Mouse (Mus musculus) midbrain, embryonic 15.5 days (tissue): ENCODE measurements around the gene Nr1i2. TPM values are rescaled to one million over a fixed set of nuclear protein-coding genes. Genes with fewer than 3 reads are reported as not detected.
A peak's percentile ranks its signal among the peaks of the same experiment; 100 is the strongest.

Experiments used
- ATAC-seq: fragments of 200-750 bp; cut with Nextera tagmentation; replicated peaks from 2 replicates; pipeline ENCODE4 v1.8.0; 2017; ENCODE audit warnings: moderate TSS enrichment
- H3K27ac ChIP-seq: fragments of 300-500 bp; sonication (generic); 2 replicates; pipeline ENCODE4 v1.5.1; 2015; ENCODE audit warnings: mild to moderate bottlenecking, inconsistent platforms
- H3K27me3 ChIP-seq: fragments of 300-500 bp; sonication (generic); replicated peaks from 2 replicates; pipeline ENCODE4 v1.6.1; 2015; ENCODE audit warnings: inconsistent platforms
- H3K36me3 ChIP-seq: fragments of 300-500 bp; sonication (generic); replicated peaks from 2 replicates; pipeline ENCODE4 v1.6.1; 2015; ENCODE audit warnings: inconsistent platforms
- H3K4me1 ChIP-seq: fragments of 300-500 bp; sonication (generic); 2 replicates; pipeline ENCODE4 v1.6.1; 2015; ENCODE audit warnings: inconsistent platforms
- H3K4me2 ChIP-seq: fragments of 300-500 bp; sonication (generic); 2 replicates; pipeline ENCODE4 v1.6.1; 2015; ENCODE audit warnings: inconsistent platforms, mild to moderate bottlenecking, moderate library complexity
- H3K4me3 ChIP-seq: fragments of 300-500 bp; sonication (generic); 2 replicates; pipeline ENCODE4 v1.5.1; 2015; ENCODE audit warnings: mild to moderate bottlenecking, inconsistent platforms
- H3K9ac ChIP-seq: fragments of 300-500 bp; sonication (generic); 2 replicates; pipeline ENCODE4 v1.6.1; 2015; ENCODE audit warnings: mild to moderate bottlenecking, inconsistent platforms
- H3K9me3 ChIP-seq: fragments of 300-500 bp; sonication (generic); 2 replicates; pipeline ENCODE4 v1.6.1; 2016; ENCODE audit warnings: inconsistent platforms
- WGBS: fragments of 180-500 bp; shearing (Covaris S2); methylation state at CpG from one replicate; pipeline ENCODE4 v1.1.7; 2015; ENCODE audit warnings: mixed read lengths; 5-methylcytosine and 5-hydroxymethylcytosine counted together
- polyA plus RNA-seq: library from polyadenylated mRNA; unstranded; fragments of >200 nt; fragmentation: Nextera tagmentation; extraction: Ambion mirVana; gene quantifications from 2 replicates; pipeline ENCODE4 v1.2.1, GENCODE M21; 2015

Gene Nr1i2
- polyA plus RNA-seq, 1 experiment from 2014 or later: 0.08 TPM

DNA sequence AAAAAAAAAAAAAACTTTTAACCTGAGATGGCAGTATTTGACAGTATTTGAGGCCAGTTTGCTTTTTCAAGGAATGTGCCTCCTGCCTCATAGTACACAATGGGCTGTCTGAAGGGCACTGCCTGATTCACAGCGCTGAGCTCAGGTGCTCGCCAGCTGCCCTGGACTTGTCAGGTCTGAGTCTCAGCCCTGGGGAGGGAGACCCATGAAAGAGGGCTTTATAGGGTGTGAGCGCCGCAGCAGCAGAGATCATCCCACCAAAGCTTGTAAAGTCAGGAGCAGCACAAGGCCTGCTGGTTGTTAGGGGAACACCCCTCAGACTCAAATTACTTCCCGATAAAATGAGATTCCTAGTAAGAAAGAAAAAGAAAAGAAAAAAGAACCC lies 12.6 kb upstream of the Nr1i2 start:
- Histone ChIP-seq H3K9ac (no peak overlapping the region), H3K4me1 (peaks cover 17% of the 10 kb centered on the region), H3K27me3 (no peaks in the 10 kb centered on the region), H3K36me3 (no peaks in the 10 kb centered on the region), H3K4me3 (no peak overlapping the region), H3K4me2 (peak overlapping the region; percentile 26; the same call in 1 of the 2 replicates), H3K9me3 (no peaks in the 10 kb centered on the region), H3K27ac (peak overlapping the region; percentile 47; the same call in 1 of the 2 replicates)
- 0 out of 2 replicates have a peak, but pooled peaks have one; percentile 38 for ATAC-seq
- WGBS: 29% methylated on average over 5 of the region's 5 CpGs

DNA sequence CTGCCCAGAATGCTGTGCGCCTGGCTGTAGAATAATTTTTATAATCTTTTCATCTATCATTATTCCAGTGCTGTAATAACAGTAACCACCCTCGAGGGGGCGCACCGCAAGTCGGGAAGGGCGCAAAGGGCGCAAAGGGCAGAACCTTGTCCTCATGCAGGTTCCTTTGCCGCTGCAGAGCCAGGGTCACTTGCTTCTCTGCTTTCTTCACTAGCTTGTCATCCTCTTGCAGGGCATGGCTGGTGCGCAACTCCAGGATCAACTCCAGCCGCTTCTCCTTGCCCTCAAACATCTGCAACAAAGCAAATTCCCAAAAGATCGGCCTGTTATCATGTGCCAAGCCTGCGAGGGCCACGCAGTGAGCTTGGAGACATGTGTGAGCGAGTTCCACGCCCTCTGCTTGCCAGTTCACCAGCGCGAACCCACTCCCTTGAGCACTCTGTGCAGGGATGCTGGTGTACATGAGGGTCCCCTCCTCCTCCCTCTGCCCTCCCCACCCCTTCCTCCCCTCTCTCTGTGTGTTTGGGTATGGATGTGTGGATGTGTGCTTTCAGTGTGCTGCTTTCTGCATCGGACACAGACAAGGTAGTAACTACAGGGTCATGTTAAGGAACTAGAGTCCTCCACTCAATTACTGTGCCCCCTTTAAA lies 12.1 kb upstream of the Nr1i2 start:
- peak; percentile 38 for ATAC-seq
- 44% methylated on average over 18 of the region's 18 CpGs for WGBS

DNA sequence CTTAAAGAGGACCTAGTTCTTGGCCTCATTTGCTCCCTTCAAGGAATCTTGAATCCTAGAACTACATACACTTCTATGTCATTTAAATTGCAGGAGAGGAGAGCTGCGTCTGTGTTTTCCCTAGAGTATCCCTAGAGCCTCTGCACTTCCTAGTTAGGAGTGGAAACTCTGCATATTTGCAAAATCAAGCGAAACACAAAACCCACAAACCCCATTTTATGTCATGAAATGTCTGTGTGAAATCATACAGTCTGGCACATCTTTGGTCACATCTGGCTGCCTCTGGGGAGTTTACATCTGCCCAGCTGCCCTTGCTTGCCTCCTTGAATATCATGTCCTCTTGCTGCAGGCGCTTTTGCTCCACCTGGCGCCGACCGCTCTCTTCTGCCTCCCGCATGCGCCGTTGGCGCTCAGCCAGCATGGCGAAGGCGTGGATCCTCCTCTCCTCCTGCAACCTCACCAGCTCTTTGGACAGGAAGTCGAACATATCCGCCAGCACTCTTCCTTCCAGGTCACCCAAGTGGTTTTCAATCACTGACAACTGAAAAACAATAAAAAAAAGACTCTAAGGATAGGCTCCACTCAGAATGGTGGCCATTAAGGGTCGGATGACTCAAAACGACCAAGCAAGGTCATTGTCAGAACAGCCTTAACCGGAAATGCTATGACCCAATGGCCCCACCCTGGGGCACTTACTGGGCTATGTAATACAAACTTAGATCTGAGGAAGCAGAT lies 10.0 kb upstream of the Nr1i2 start:
- H3K36me3 ChIP-seq: no peaks in the 10 kb centered on the region
- H3K4me3 ChIP-seq: no peak overlapping the region
- H3K27me3 ChIP-seq: no peaks in the 10 kb centered on the region
- no peak overlapping the region for H3K4me2 ChIP-seq
- H3K9ac ChIP-seq: no peak overlapping the region
- H3K4me1 ChIP-seq: peaks cover 17% of the 10 kb centered on the region
- ATAC-seq: no peak
- no peaks in the 10 kb centered on the region for H3K9me3 ChIP-seq
- 85% methylated on average over 17 of the region's 17 CpGs for WGBS
- H3K27ac ChIP-seq: no peak overlapping the region

More for the DNA sequence above, 12.1 kb upstream of the Nr1i2 start:
- Histone ChIP-seq H3K4me3 (no peak overlapping the region), H3K36me3 (no peaks in the 10 kb centered on the region), H3K27ac (peak overlapping the region; percentile 47; the same call in 1 of the 2 replicates), H3K4me2 (no peak overlapping the region), H3K4me1 (peaks cover 17% of the 10 kb centered on the region), H3K27me3 (no peaks in the 10 kb centered on the region), H3K9me3 (no peaks in the 10 kb centered on the region), H3K9ac (no peak overlapping the region)

DNA sequence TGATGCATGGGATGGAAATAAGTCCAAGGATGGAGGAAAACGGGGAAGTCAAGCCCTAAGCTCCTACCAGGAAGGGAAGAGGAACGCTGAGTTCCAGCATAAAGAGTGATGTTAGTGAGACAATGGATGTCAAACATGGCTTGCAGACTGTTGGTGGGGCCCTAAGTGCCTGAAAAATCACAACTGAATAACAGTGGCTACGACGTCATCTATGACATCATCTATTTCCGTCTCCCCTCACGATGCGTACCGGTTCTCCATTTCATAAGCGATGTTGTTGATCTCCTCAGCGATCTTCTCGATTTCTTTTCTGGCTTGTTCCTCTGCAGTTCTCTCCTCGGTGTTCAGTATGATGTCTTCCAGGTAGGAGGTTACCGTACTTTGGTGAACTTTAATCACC lies 7.7 kb upstream of the Nr1i2 start:
- H3K36me3 ChIP-seq: no peaks in the 10 kb centered on the region
- H3K4me1 ChIP-seq: peaks cover 7% of the 10 kb centered on the region; the same call in 1 of the 2 replicates
- no peak overlapping the region for H3K4me3 ChIP-seq
- H3K27ac ChIP-seq: no peak overlapping the region
- no peaks in the 10 kb centered on the region for H3K27me3 ChIP-seq
- no peak for ATAC-seq
- no peaks in the 10 kb centered on the region for H3K9me3 ChIP-seq
- H3K4me2 ChIP-seq: no peak overlapping the region
- no peak overlapping the region for H3K9ac ChIP-seq
- WGBS: 93% methylated on average over 13 of the region's 13 CpGs

DNA sequence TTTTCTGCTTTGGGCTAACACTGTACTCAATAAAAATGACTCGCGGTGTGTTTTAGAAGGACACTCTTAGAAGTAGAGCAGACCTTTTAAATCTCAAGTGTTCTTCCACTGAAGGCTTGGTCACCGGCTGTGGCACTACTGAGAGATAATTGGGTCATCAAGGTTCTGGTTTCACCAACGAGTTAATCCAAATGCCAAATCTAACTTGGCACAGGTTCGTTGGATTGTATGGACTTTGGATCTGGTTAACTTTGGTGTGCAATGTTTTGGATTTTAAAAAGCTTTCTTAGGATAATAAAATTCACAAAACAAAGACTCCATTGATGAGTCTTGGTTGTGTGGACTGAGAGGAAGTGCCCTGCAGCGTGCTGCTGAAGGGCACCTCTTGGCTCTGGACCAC lies 3.8 kb upstream of the Nr1i2 start:
- no peak for ATAC-seq
- no peaks in the 10 kb centered on the region for H3K9me3 ChIP-seq
- WGBS: 87% methylated on average over 6 of the region's 6 CpGs
- H3K9ac ChIP-seq: no peak overlapping the region
- H3K4me3 ChIP-seq: no peak overlapping the region
- no peak overlapping the region for H3K4me2 ChIP-seq
- no peaks in the 10 kb centered on the region for H3K4me1 ChIP-seq
- no peaks in the 10 kb centered on the region for H3K27me3 ChIP-seq
- H3K36me3 ChIP-seq: no peaks in the 10 kb centered on the region
- H3K27ac ChIP-seq: no peak overlapping the region

DNA sequence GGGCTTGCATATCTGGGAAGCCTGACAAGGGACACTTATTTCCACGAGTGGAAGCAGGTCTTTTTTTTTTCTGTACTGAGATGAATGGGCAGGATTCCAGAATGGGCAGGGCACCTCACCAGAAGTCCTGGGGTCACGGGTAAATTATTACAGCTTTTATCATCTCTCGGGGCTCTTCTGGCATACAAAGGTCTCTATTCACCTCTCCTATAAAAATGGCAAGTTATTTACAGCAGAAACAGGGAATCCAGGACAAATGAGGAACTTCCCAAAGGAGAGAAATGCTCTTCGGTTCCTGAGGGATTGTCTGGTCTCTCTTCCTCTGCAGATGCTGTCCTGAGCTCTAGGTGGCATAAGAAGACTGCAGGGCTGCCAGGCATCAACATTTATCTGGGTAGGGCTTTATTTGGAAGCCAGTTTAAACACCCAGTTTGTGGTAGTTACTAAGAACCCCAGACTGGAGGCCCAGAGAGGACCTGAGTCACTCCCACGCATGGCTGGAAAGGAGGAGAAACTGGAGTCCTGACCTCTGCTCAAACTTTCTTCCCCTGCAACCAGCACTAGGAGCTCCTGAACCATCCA lies 816 bp upstream of the Nr1i2 start:
- WGBS: 59% methylated on average over 5 of the region's 5 CpGs
- Histone ChIP-seq H3K9me3 (no peaks in the 10 kb centered on the region), H3K36me3 (no peaks in the 10 kb centered on the region), H3K4me2 (no peak overlapping the region), H3K4me1 (no peaks in the 10 kb centered on the region), H3K27me3 (no peaks in the 10 kb centered on the region), H3K4me3 (no peak overlapping the region), H3K9ac (no peak overlapping the region), H3K27ac (no peak overlapping the region)
- ATAC-seq: no peak

DNA sequence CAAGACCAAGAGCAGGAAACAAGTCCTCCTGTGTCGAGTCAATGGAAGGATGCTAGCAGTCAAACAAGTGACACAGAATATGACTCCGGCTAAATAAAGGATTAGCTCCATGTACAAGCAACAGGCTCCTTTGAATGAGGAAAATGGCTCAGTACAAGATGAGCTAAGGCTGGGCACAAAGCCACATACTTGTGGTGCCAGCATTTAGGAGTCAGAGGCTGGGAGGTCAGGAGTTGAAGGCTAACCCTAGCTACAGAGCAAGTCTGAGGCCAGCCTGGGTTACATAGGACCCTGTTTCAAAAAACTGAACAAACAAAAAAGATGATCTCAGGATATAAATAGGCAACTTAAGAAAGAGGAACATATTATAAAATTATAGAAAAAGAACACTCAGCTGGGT lies 4.5 kb downstream of the Nr1i2 start:
- 63% methylated on average over 2 of the region's 2 CpGs for WGBS
- no peaks in the 10 kb centered on the region for H3K27me3 ChIP-seq
- H3K4me3 ChIP-seq: no peak overlapping the region
- ATAC-seq: no peak
- H3K9ac ChIP-seq: no peak overlapping the region
- no peaks in the 10 kb centered on the region for H3K4me1 ChIP-seq
- H3K4me2 ChIP-seq: no peak overlapping the region
- no peak overlapping the region for H3K27ac ChIP-seq
- H3K9me3 ChIP-seq: no peaks in the 10 kb centered on the region
- H3K36me3 ChIP-seq: no peaks in the 10 kb centered on the region

DNA sequence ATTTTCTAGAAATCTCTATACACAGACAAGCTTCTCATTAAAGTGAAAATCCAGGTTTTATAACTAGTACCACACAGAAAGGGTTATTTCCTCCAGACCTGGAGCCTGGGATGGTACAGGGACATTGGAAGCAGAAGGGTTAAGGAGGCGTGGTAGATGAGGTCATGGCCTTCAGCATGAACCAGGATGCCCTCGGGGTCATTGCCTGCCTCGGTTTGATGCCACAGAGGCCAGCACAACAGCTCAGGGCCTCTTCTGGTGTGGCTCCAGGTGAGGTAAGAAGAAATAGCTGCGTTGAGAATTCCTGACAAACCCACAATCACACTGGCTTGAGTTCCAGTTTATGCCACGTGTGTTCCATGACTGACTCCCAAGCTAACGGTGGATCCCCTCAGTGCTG lies 5.8 kb downstream of the Nr1i2 start:
- no peaks in the 10 kb centered on the region for H3K36me3 ChIP-seq
- H3K4me1 ChIP-seq: no peaks in the 10 kb centered on the region
- H3K9me3 ChIP-seq: no peaks in the 10 kb centered on the region
- H3K27me3 ChIP-seq: no peaks in the 10 kb centered on the region
- 42% methylated on average over 6 of the region's 6 CpGs for WGBS
- H3K4me3 ChIP-seq: no peak overlapping the region
- H3K27ac ChIP-seq: no peak overlapping the region
- no peak overlapping the region for H3K9ac ChIP-seq
- no peak overlapping the region for H3K4me2 ChIP-seq
- ATAC-seq: no peak

DNA sequence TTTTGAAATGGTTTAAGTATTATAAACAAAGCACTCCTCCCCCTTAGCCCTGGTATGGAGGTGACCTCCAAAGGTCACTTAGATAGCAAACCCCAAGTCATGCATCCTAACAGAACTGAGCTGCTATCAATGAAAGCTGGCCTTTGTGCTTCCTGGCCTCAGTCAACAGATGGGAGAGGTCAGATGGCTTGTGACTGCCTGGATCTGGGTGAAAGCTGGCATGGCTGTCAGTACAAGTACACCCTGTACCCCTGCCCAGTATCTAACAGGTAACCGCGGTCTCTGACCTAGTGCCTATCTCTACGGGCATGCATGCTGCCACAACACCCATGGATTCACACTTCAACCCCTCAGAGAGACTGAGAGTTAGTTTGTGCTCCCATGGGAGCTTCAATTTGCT lies 6.9 kb downstream of the Nr1i2 start:
- no peaks in the 10 kb centered on the region for H3K9me3 ChIP-seq
- no peaks in the 10 kb centered on the region for H3K36me3 ChIP-seq
- no peak overlapping the region for H3K4me2 ChIP-seq
- H3K4me1 ChIP-seq: no peaks in the 10 kb centered on the region
- no peak for ATAC-seq
- H3K27ac ChIP-seq: no peak overlapping the region
- no peaks in the 10 kb centered on the region for H3K27me3 ChIP-seq
- no peak overlapping the region for H3K4me3 ChIP-seq
- 98% methylated on average over 3 of the region's 3 CpGs for whole genome bisulfite sequencing
- H3K9ac ChIP-seq: no peak overlapping the region

DNA sequence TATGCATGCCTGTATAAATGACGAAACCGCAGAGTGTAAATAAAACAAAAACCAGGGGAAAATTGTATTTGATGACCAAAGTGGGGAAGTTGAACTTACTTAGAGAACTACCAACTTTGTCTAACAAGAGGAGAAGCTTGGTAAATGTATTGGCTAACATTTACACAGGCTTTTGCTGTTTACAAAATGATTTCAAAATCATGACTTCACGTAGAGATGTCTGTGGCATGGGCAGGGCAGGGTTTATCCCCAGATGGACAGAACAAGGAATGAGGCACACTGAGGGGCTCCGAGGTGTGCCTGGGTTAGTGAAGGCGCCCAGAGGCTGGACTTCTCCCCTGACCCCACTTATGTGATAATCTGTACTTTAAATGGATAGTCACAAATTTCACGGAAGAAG lies 7.3 kb downstream of the Nr1i2 start:
- Histone ChIP-seq H3K4me3 (no peak overlapping the region), H3K9me3 (no peaks in the 10 kb centered on the region), H3K36me3 (no peaks in the 10 kb centered on the region), H3K9ac (no peak overlapping the region), H3K27ac (no peak overlapping the region), H3K4me2 (no peak overlapping the region), H3K27me3 (no peaks in the 10 kb centered on the region), H3K4me1 (no peaks in the 10 kb centered on the region)
- 84% methylated on average over 6 of the region's 6 CpGs for WGBS
- no peak for ATAC-seq

DNA sequence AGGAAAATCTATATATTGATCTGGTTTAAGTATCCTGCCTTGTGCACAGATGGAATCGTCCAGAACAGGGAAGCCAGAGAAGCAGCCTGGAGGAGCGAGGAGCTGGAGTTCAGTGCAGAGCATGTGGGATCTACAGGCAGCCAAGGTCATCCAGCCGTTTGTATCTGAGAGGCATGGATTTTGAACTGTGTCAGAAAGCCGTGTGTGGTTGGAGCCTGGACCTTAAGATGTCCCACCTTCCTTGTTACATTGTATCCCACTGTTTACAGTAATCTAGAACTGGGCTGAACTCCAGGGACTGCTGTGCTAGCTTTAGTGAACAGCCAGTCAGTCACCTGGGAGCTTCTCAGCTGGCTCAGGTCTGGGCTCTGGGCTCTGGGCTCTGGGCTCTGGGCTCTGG lies 8.1 kb downstream of the Nr1i2 start:
- no peak overlapping the region for H3K27ac ChIP-seq
- H3K9ac ChIP-seq: no peak overlapping the region
- ATAC-seq: no peak
- H3K4me2 ChIP-seq: no peak overlapping the region
- H3K9me3 ChIP-seq: no peaks in the 10 kb centered on the region
- H3K27me3 ChIP-seq: no peaks in the 10 kb centered on the region
- H3K4me1 ChIP-seq: no peaks in the 10 kb centered on the region
- 72% methylated on average over 4 of the region's 4 CpGs for WGBS
- no peaks in the 10 kb centered on the region for H3K36me3 ChIP-seq
- no peak overlapping the region for H3K4me3 ChIP-seq

DNA sequence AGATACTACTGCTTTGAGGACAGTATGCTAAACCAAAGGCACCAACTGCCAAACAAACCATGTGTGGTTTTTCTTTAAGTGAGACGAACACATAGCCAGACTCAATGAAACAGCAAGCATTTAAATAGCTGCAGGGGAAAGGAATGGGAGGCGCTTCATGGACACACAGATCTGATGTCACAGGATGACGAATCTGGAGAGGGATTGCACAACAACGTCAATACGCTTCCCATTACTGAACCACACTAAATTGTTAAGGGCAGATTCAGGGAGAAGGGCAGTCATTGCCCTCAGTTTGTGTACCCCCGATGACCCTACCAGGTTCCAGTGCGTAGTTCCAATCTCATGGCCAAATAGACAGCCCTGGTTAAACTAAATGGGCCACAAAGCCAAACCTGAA lies 8.8 kb downstream of the Nr1i2 start:
- Histone ChIP-seq H3K27me3 (no peaks in the 10 kb centered on the region), H3K36me3 (no peaks in the 10 kb centered on the region), H3K4me2 (no peak overlapping the region), H3K4me3 (no peak overlapping the region), H3K4me1 (no peaks in the 10 kb centered on the region), H3K9ac (no peak overlapping the region), H3K27ac (no peak overlapping the region), H3K9me3 (no peaks in the 10 kb centered on the region)
- 89% methylated on average over 7 of the region's 7 CpGs for WGBS
- ATAC-seq: no peak

DNA sequence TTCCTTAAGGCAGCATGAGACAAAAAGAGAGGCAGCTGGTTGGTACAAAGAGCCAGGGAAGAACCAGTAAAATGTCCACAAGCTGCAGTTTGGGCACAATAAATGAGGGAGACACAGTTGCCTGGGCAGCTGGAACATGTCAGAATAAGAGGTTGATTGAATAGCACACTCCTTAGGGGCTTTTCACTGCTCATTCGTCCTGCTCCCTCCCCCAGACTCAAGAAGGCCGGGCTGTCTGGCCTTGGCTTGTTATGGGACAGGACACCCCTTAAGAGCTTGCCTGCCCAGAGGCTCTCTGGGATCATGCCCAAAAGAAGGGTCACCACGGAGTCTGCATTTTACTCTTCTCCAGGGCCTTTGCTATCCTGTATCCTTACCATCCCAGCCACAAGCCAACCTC lies 11.3 kb downstream of the Nr1i2 start:
- Histone ChIP-seq H3K9me3 (no peaks in the 10 kb centered on the region), H3K27ac (no peak overlapping the region), H3K4me3 (no peak overlapping the region), H3K27me3 (no peaks in the 10 kb centered on the region), H3K4me2 (no peak overlapping the region), H3K9ac (no peak overlapping the region), H3K4me1 (no peaks in the 10 kb centered on the region), H3K36me3 (no peaks in the 10 kb centered on the region)
- no peak for ATAC-seq
- WGBS: 39% methylated on average over 3 of the region's 3 CpGs
